In the genomic region with DNA sequence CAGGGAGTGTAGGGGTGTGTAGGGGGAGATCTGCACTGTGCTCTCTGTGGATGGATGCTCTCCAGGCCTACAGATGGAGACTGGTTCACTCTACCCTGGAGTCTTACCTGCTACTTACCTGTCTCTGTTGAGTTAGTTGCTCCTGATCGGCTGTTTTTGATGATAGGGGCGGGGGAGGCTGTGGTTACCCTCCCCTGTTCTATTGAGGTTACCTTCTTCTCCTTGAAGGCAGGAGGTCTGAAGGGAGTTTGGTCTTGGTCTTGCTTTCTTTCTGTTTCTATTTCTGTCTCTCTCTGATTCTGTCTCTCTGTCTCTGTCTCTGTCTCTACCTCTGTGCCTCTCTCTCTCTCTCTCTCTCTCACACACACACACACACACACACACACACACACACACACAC, we compare ENCODE assay signal across 18 mouse cellular contexts. TPM values are rescaled to one million over a fixed set of nuclear protein-coding genes. Genes with fewer than 3 reads are reported as not detected.
DNase-seq lines count a peak whose midpoint lies in the region; ATAC-seq lines count a peak whose summit lies in the region.
"Had no signal": no experiment of that assay in that cellular context is flagged by ENCODE, and none has a peak within 500 bp of the region (broad histone marks: within the 10 kb centered on the region; RNA-seq: fewer than 3 reads in every experiment).

No protein-coding gene starts in this region.

- H3K27me3 ChIP-seq in kidney, embryonic 15.5 days: peaks cover 43% of the 10 kb centered on the region
- H3K27me3 ChIP-seq in hindbrain, embryonic 16.5 days (replicated peaks; ENCODE audit: control insufficient read depth, insufficient read depth, low read length): peaks cover 11% of the 10 kb centered on the region
- no peaks in the 10 kb centered on the region for H3K27me3 ChIP-seq in midbrain, embryonic 16.5 days (ENCODE audit: control insufficient read depth, insufficient read depth, low read depth, low read length)

- ATAC-seq in kidney, embryonic 15.5 days (replicated peaks; ENCODE audit: low FRiP score): no peak
- ATAC-seq in hindbrain, embryonic 16.5 days: no peak
- no peak for ATAC-seq in midbrain, embryonic 16.5 days

- DNase-seq in kidney, postnatal 36 days: no peak
- DNase-seq in T-cell, adult 2 months (ENCODE audit: low spot score): peak; percentile 49
- no peak for DNase-seq in left cerebral cortex, adult 18-20 months (ENCODE audit: low spot score in 2 of 2)
- no peak for DNase-seq in frontal cortex, adult 2 months (ENCODE audit: extremely low spot score in 1 of 2, low spot score in 1 of 2)
- DNase-seq: cerebellum, postnatal 25 days; gastrocnemius, postnatal 36 days; kidney, postnatal 10 days; layer of hippocampus, postnatal 36 days; lung, adult 2 months; thymus, adult 18-20 months had no signal

- peaks cover 19% of the 10 kb centered on the region for H3K36me3 ChIP-seq in kidney, embryonic 15.5 days
- H3K36me3 ChIP-seq in hindbrain, embryonic 16.5 days (ENCODE audit: control insufficient read depth, insufficient read depth, low read length): no peaks in the 10 kb centered on the region; the same call in 1 of the 2 replicates
- no peaks in the 10 kb centered on the region for H3K36me3 ChIP-seq in midbrain, embryonic 16.5 days (ENCODE audit: control insufficient read depth, insufficient read depth, low read length)

- peak overlapping the region; percentile 74; the same call in 1 of the 2 replicates for H3K4me2 ChIP-seq in kidney, embryonic 15.5 days
- peak overlapping the region; percentile 61 for H3K4me2 ChIP-seq in hindbrain, embryonic 16.5 days (ENCODE audit: low read length)
- peak overlapping the region; percentile 67; the same call in 1 of the 2 replicates for H3K4me2 ChIP-seq in midbrain, embryonic 16.5 days (ENCODE audit: low read length)

- H3K4me1 ChIP-seq in kidney, embryonic 15.5 days: peaks cover 18% of the 10 kb centered on the region
- peaks cover 35% of the 10 kb centered on the region for H3K4me1 ChIP-seq in hindbrain, embryonic 16.5 days (ENCODE audit: control insufficient read depth, insufficient read depth, low read depth, low read length)
- peaks cover 52% of the 10 kb centered on the region for H3K4me1 ChIP-seq in midbrain, embryonic 16.5 days (ENCODE audit: control insufficient read depth, insufficient read depth, low read length)

- no peak overlapping the region for H3K9ac ChIP-seq in kidney, embryonic 15.5 days
- H3K9ac ChIP-seq in hindbrain, embryonic 16.5 days (ENCODE audit: low read depth, low read length): no peak overlapping the region
- no peak overlapping the region; the same call in 1 of the 2 replicates for H3K9ac ChIP-seq in midbrain, embryonic 16.5 days (ENCODE audit: low read depth, low read length)

- H3K27ac ChIP-seq in kidney, embryonic 15.5 days: no peak overlapping the region
- no peak overlapping the region for H3K27ac ChIP-seq in hindbrain, embryonic 16.5 days (ENCODE audit: low read depth, low read length)
- H3K27ac ChIP-seq in midbrain, embryonic 16.5 days (ENCODE audit: low read length): no peak overlapping the region

- WGBS in kidney, embryonic 15.5 days: 51% methylated on average over 2 of the region's 2 CpGs
- WGBS in hindbrain, embryonic 16.5 days: 76% methylated on average over 2 of the region's 2 CpGs
- WGBS in midbrain, embryonic 16.5 days: 62% methylated on average over 2 of the region's 2 CpGs

- no peak overlapping the region for H3K4me3 ChIP-seq in kidney, embryonic 15.5 days (replicated peaks)
- H3K4me3 ChIP-seq in hindbrain, embryonic 16.5 days (ENCODE audit: low read length): no peak overlapping the region
- H3K4me3 ChIP-seq in midbrain, embryonic 16.5 days (ENCODE audit: low read depth, low read length): no peak overlapping the region
- H3K4me3 ChIP-seq: erythroblast, embryonic 14.5 days had no signal

- H3K9me3 ChIP-seq in kidney, embryonic 15.5 days (replicated peaks): no peaks in the 10 kb centered on the region
- H3K9me3 ChIP-seq in hindbrain, embryonic 16.5 days (ENCODE audit: control insufficient read depth, low read length): no peaks in the 10 kb centered on the region
- H3K9me3 ChIP-seq in midbrain, embryonic 16.5 days (replicated peaks; ENCODE audit: control insufficient read depth, low read length, poor library complexity, severe bottlenecking): no peaks in the 10 kb centered on the region
- H3K9me3 ChIP-seq: heart, embryonic 12.5 days had no signal

RNA-seq across cellular contexts. Expression of gene Baiap3, which starts 1.1 kb away (rescaled TPM):
- polyA plus RNA-seq in kidney, embryonic 15.5 days (2015; fragmentation: Nextera tagmentation; extraction: Ambion mirVana): 1.1 and 3.9 TPM in 2 replicates
- polyA plus RNA-seq in hindbrain, embryonic 16.5 days (2015; fragmentation: Nextera tagmentation; extraction: Ambion mirVana): 23.4 and 26.0 TPM in 2 replicates
- 30.2 and 38.1 TPM in 2 replicates for polyA plus RNA-seq in midbrain, embryonic 16.5 days (2015; fragmentation: Nextera tagmentation; extraction: Ambion mirVana)
- total RNA-seq in left cerebral cortex, adult 18-20 months (2021): 10 to 100 TPM; 17.5 to 18.7 TPM
- polyA plus RNA-seq in frontal cortex, adult 2 months (2012; rRNA removed): 12.5 and 18.6 TPM in 2 replicates
- total RNA-seq: gastrocnemius, postnatal 36 days had no signal
- polyA plus RNA-seq: erythroblast, embryonic 14.5 days had no signal

RNA-seq across cellular contexts. Expression of gene Tsr3, which starts 15.1 kb away (rescaled TPM):
- 47.0 and 53.4 TPM in 2 replicates for polyA plus RNA-seq in kidney, embryonic 15.5 days (2015; fragmentation: Nextera tagmentation; extraction: Ambion mirVana)
- polyA plus RNA-seq in hindbrain, embryonic 16.5 days (2015; fragmentation: Nextera tagmentation; extraction: Ambion mirVana): 57.4 and 58.2 TPM in 2 replicates
- polyA plus RNA-seq in midbrain, embryonic 16.5 days (2015; fragmentation: Nextera tagmentation; extraction: Ambion mirVana): 57.4 and 61.2 TPM in 2 replicates
- total RNA-seq in left cerebral cortex, adult 18-20 months (2021): 10 to 100 TPM; 21.0 to 24.3 TPM
- 33.9 and 41.4 TPM in 2 replicates for polyA plus RNA-seq in frontal cortex, adult 2 months (2012; rRNA removed)

RNA-seq across cellular contexts. Expression of gene Gnptg, which starts 15.2 kb away (rescaled TPM):
- 44.4 and 46.4 TPM in 2 replicates for polyA plus RNA-seq in kidney, embryonic 15.5 days (2015; fragmentation: Nextera tagmentation; extraction: Ambion mirVana)
- polyA plus RNA-seq in hindbrain, embryonic 16.5 days (2015; fragmentation: Nextera tagmentation; extraction: Ambion mirVana): 110 and 114 TPM in 2 replicates
- polyA plus RNA-seq in midbrain, embryonic 16.5 days (2015; fragmentation: Nextera tagmentation; extraction: Ambion mirVana): 99.8 and 114 TPM in 2 replicates
- total RNA-seq in left cerebral cortex, adult 18-20 months (2021): 10 to 100 TPM; 74.7 to 77.3 TPM
- polyA plus RNA-seq in frontal cortex, adult 2 months (2012; rRNA removed): 126 and 128 TPM in 2 replicates

RNA-seq across cellular contexts. Expression of gene Ube2i, which starts 19.3 kb away (rescaled TPM):
- 669 and 677 TPM in 2 replicates for polyA plus RNA-seq in kidney, embryonic 15.5 days (2015; fragmentation: Nextera tagmentation; extraction: Ambion mirVana)
- 409 and 435 TPM in 2 replicates for polyA plus RNA-seq in hindbrain, embryonic 16.5 days (2015; fragmentation: Nextera tagmentation; extraction: Ambion mirVana)
- 489 and 542 TPM in 2 replicates for polyA plus RNA-seq in midbrain, embryonic 16.5 days (2015; fragmentation: Nextera tagmentation; extraction: Ambion mirVana)
- total RNA-seq in left cerebral cortex, adult 18-20 months (2021): 100 to 1,000 TPM; 218 to 227 TPM
- 265 and 295 TPM in 2 replicates for polyA plus RNA-seq in frontal cortex, adult 2 months (2012; rRNA removed)

RNA-seq across cellular contexts. Expression of gene Prss34, which starts 43.1 kb away (rescaled TPM):
- polyA plus RNA-seq in kidney, embryonic 15.5 days (2015; fragmentation: Nextera tagmentation; extraction: Ambion mirVana): 0.40 and 0.55 TPM in 2 replicates
- not detected in 2 replicates for polyA plus RNA-seq in hindbrain, embryonic 16.5 days (2015; fragmentation: Nextera tagmentation; extraction: Ambion mirVana)
- polyA plus RNA-seq in midbrain, embryonic 16.5 days (2015; fragmentation: Nextera tagmentation; extraction: Ambion mirVana): not detected in 2 replicates
- not detected for total RNA-seq in left cerebral cortex, adult 18-20 months (2021)
- polyA plus RNA-seq in frontal cortex, adult 2 months (2012; rRNA removed): not detected in 2 replicates
- total RNA-seq: layer of hippocampus, postnatal 36 days had no signal
- polyA plus RNA-seq: heart, embryonic 12.5 days; intestine, embryonic 14.5 days; limb, embryonic 11.5 days; neural tube, embryonic 14.5 days had no signal
